Mouse (Mus musculus) cerebellum, postnatal 10 days (tissue): ENCODE measurements around the gene Sort1.

Experiments used
- DNase-seq, 2 experiments: peaks; one replicate each; pipeline ENCODE4 v3.0.0; 2021; ENCODE audit warnings: mixed read lengths in 2 of 2

Gene Sort1

GRCm38 (mm10) chr3:108295379-108296219, 11.7 kb downstream of the Sort1 start:
- peak; percentile 76 to 86 for DNase-seq

DNA sequence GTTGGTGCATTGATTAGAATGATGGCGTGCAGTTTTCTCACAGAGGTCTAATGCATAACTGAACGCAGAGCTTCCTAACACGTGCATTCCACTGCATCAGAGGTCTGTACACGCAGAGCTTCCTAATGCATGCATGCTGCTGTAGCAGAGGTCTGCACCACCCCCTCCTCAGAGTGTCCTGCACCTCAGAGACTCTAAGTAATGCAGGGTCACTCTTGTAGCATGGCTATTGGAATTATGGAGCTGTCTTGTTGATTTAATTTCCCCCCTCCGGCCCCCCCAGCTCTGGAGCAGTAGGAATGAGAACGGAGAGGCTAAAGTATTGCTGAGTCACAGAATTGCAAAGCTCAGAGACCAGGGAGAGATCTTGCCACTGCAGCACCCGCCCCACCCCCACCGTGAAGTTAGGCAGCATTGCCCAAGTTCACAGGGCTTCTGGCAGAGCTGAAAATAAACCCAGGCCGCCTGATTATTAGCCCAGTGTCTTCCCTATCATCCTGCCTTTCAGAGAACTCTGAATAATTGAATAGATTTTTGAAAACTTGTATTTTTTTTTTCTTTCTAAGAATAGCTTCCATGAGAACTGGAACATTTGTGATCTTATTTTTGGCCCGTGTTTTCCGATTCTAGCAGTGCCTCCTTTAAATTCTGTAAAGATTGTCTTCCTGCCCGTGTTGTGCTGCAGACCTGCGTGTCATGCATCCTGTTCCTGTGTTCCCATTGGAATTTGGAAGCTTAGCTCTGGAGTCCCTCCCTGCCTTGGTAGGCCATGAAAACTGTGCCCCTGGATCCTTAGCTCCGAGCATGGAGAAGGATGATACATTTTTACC, 12.6 kb downstream of the Sort1 start:
- DNase-seq = peak; percentile 47 to 64

DNA sequence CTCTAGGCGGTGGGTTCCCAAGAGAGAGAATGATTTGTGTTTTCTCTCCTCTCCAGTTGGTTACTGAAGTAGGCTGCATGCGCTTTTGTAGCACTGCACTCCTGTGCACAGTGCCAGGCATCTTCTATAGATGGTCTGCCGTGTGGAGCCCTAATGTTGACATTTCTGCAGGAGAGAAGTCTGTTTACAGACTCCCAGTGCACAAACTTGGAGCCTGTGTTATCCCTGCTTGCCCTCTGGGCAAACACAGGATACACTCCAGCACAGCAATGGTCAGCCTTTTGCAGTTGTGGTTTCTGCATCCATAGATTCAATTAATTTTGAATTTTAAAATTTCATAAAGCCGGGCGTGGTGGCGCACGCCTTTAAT, 13.2 kb downstream of the Sort1 start:
- DNase-seq = peak in 1 of 2 experiments; percentile 20

- peak; percentile 39 to 45 for DNase-seq
Measured at GRCm38 (mm10) chr3:108297603-108298553, 14.0 kb downstream of the Sort1 start.

GRCm38 (mm10) chr3:108300455-108301030, 16.7 kb downstream of the Sort1 start:
- peak; percentile 37 to 48 for DNase-seq

DNA sequence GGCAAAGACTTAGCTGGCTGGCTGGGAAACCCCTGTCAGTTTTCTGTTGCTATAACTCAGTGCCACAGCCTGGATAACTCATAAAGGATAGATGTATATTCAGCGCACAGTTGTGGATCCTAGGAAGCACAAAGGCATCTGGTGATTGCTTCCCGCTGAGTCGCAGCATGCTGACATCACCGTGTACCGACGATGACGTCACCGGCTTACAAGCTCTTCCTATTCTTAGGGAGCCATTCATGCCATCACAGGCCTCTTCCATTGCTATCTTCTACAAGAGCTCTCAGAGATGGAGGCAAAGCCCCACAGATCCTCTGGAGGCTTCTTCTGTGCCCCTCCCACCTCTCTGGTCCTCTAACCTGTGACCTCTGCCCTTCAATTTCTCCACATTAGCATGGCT, 19.8 kb downstream of the Sort1 start:
- no peak for DNase-seq

- DNase-seq = no peak
Measured at GRCm38 (mm10) chr3:108304747-108305146, 20.9 kb downstream of the Sort1 start.

DNA sequence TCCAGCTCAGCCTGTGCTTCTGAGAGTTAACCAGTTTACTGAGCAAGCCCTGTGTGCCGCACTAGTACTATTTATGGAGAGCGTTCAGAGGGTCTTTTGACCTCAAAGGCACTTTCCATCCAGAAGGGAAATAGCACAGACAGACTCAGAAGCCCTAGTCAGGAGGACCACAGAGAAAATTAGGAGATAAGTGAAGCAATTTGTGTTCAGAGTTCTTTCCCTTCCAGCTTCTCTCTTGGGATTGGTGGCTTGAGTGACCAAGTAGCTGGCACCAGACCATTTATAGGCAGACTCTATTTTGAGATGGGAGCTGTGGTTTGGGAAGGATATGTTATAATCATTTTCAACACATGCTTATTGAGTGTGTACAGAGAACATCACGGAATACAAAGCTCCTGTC, 22.5 kb downstream of the Sort1 start:
- no peak for DNase-seq

- DNase-seq = no peak
Measured at GRCm38 (mm10) chr3:108307485-108307884, 23.6 kb downstream of the Sort1 start.

DNA sequence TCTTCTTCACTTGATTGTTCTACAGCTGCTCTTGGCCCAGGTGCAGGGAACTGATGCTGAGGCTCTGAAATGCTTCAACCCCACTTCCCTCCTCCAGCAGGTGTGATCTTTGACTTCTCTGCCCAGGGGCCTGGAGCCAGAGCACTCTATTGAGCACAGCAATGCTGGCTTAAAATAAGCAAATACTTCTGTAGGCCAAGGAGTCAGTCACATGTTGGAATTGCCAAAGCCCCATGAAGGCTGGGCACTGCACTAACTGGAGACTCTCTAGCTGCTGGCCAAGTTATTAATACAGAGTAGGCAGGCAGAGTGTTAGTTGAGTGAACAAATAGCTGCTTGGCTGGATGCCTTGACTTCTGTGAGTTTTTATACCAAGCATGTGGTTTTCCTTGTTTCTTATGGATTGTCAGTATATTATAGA, 27.0 kb downstream of the Sort1 start:
- no peak for DNase-seq

DNA sequence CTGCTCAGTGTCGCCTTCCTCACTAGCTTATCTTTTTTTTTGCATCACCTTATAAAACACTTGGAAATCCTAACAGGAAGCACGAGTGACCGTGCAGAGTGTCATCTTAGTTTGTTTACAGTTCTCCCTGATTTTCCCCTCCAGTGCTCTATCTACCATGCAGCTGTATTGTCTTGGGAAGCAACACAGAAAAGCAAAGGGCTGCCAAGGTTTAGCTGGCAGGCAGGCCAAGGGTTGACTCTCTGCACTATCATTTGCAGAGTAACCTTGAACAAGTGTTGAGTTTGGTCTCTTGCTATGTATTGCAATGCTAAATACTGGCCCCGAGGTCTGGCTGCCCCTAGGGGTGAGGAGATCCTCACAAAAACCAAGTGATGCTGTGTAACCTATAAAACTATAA, 27.8 kb downstream of the Sort1 start:
- no peak for DNase-seq

- no peak for DNase-seq
Measured at GRCm38 (mm10) chr3:108312414-108312813, 28.5 kb downstream of the Sort1 start.

DNA sequence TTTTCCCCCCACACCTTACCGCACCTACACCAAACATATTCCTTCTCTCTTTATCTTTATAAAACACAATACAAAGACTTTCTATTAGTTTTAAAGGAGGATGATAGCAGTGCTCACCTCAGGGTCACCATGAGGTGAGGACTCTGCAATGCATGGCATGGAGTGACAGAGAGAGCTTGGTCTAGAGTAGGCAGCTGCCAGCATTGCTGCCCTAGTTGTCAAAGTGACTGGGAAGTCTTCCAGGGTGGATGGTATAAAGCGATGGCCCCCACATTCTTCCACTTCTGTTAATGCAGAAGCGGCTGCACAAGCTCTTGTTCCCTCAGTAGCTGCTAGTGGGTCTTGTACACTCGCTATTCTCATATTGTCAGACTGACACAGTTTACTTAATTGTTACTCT, 29.3 kb downstream of the Sort1 start:
- DNase-seq = no peak

DNA sequence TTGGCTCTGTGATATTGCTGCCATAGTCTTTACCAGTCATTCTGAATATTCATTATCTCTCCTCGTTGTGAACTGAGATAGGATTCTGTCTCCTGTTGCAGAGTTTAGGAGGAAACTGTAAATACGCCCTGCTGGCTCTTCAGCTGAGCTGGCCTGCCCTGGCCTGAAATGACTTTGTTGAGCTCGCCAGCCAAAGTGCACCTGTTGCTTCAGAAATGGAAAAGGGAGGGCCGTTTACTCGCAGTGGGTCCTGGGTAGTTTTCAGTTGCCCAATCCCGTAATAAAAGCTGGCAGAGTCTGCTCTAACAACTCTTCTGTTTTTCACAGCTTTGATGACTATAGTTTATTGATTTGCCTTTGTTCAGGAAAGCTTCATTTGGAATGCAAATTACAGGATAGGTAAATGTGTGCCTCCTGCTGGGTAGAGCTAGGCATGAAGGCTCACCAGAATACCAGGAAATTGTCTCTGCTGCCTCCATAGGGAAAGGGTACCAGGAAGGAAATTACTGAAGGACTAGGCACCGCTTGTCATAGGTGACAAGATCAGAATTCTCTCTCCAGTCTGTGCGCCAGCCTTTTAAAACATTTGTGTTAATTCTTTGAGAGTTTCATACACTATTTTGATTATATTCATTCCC, 30.3 kb downstream of the Sort1 start:
- DNase-seq = no peak

GRCm38 (mm10) chr3:108318517-108318916, 34.6 kb downstream of the Sort1 start:
- DNase-seq = no peak

DNA sequence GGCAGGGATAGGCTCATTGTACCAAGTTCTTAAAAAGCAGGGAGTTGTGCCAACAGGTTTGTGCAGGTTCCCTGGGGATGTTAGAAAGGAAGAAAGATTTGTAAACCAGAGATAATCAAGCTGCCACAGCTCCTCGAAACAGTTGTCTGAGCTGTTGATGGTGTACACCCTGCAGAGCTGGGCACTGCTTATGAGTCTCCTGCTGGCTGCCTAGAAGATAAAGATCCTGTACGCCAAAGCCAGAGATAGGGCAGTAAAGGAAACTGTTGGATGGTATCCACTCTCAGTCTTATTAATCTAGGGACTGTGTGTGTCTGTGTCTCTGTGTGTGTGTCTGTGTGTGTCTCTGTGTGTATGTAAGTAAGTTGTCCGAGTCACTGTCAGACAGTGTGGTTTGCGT, 37.8 kb downstream of the Sort1 start:
- peak; percentile 42 to 57 for DNase-seq

GRCm38 (mm10) chr3:108322136-108322535, 38.3 kb downstream of the Sort1 start:
- no peak for DNase-seq

DNA sequence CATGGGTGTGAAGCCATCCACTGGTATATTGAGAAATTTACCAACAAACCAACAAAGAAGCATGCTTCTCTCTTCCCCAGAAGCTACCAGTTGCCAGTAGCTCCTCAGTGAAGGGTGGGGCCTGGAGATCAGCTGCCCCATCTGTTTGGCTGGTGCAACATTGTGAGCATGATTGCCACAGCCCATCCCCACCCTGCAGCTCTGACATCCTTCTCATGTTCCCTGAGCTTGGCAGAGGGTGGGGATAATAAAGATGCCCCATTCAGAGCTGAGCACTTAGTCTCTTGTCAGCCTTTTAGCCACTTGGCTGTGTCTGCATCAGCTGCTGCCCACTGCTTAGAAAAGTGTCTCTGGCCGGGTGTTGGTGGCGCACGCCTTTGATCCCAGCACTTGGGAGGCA, 39.1 kb downstream of the Sort1 start:
- DNase-seq = peak; percentile 39 to 56

GRCm38 (mm10) chr3:108324837-108325236, 41.0 kb downstream of the Sort1 start:
- DNase-seq = no peak

DNA sequence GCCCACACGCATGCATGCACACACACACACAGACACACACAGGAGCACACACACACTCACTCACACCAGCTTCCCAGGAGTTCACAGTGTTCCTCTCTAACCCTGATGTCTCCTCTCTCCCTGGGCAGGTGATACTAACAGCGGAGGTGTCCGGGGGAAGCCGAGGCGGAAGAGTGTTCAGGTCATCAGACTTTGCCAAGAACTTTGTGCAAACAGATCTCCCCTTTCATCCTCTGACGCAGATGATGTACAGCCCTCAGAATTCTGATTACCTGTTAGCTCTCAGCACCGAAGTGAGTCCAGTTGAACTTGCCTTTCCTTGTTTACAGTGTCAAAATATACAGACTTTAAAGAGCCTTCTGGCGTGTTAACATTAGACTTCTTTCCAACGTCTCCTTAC, 41.6 kb downstream of the Sort1 start:
- no peak for DNase-seq

DNA sequence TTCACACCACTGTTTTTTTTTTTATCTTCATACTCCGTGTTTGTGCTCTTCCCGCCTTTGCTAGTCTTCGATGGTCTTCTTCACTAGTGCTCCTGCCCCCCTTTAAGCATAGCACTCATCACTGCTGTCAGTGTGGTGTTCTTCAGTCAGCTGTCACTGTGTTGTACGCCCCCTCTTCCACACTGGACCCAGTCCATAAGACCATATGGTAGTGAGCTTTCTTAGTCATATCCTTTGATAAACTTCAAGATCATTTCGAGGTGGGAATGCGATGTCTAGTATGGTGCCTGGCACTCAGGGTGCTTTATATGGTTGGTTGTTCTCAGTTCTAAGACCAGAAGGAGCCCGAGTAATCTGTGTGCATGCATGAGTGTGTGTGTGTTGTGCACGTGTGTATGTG, 43.4 kb downstream of the Sort1 start:
- peak; percentile 33 to 37 for DNase-seq

DNA sequence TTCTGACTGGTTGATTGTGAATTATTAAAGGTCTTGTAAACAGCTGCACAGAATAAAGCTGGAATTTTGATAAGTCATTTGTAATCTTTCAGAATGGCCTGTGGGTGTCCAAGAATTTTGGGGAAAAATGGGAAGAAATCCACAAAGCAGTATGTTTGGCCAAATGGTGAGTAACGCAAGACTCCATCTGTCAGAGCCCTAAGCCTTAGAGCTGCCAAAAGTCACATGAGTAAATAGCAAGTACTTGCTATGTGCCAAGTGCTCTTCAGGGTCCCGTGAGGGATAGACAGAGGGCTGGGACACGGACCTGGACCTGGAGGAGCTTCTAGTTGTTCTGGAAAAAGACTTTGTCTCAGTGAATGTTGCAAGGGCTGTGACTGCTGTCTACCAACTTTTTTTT, 44.0 kb downstream of the Sort1 start:
- DNase-seq = peak; percentile 53 to 55
